Mouse (Mus musculus): ENCODE measurements around the gene Dpm3.

Gene Dpm3

DNA sequence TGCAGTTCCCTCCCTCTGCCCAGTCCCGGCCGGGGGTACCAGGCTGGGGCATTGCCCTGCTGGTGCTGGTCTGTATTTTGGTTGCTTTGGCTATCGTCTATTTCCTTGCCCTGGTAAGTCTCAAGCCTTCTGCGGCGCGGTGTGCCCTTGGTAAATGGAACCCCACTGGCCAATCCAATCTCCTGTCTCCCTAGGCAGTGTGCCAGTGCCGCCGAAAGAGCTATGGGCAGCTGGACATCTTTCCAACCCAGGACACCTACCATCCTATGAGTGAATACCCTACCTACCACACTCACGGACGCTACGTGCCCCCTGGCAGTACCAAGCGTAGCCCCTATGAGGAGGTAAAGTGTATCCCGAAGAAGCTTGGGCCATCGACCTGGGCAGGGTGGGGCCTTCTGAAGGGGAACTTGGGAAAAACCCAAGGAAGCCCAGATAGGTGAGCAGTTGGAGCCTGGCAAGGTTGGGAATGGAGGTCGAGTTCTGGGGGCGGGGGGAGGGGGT lies 27.3 kb upstream of the Dpm3 start:
- DNase-seq (ENCODE audit: low read depth, low spot score): no peak

GRCm38 (mm10) chr3:89232614-89233013 lies 26.5 kb upstream of the Dpm3 start:
- DNase-seq (ENCODE audit: low read depth, low spot score): no peak

DNA sequence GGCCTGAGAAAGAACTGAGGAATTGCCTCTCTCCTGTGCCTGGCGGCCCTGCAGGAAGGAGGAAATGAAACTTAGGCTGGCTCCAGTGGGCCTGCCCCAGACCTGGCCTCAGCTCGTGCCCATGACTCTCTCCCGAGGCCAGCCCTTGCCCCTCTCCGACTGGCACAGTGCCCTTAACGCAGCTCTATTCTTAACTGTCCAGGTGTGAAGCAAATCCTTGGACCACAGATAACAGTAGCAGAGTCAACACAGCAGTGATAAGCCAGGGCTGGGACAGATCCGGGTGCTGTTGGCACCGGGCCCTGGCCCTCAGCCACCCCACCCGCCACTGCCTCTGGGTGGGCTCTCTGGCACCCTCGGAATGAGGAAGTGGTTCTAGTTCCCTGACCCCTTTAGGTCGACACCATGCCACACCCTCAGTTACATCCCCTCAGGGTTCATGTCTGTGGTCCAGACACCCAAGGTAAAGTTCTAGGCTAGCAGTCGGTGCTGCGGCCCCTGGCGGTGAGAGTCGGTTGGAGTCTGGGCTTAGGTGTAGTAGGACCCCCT lies 25.5 kb upstream of the Dpm3 start:
- DNase-seq (ENCODE audit: low read depth, low spot score): no peak

DNA sequence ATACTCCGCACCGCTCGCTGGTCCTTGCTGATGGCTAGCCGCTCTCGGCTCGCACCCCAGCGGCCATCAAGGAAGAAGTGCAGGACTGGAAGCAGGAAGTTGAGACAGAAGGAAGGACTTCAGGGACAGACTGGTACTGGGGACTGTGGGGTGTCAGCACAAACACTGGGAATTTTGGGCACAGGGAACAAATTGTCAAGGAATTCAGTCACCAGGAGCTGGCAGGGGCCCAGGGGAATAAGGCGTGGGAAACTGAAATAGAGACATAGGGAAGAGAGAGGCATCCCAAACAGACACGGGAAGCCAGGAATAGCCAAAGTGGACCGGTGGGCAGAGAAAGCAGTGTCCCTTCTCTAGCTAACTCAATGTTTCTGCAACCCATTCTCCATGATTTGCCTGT lies 22.6 kb upstream of the Dpm3 start:
- no peak for DNase-seq (ENCODE audit: low read depth, low spot score)

DNA sequence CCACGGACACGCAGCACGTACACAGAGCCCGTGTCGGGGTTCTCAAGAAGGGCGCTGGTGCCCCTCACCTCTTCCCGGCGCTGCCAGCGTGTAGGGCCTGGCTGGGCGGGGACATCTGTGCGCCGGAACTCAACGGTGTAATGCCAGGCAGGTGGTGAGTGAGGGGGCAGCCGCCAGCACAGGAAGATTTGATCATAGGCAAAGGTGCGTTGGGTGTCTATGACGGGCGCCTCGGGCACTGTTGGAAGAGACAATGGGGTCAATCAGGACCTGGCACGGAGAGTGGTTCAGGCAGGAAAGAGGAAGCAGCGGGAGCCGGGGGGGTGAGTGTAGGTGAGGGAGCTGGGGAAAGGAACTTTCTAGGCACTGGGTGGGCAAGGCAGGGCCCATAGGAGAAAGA lies 21.5 kb upstream of the Dpm3 start:
- DNase-seq (ENCODE audit: low read depth, low spot score): no peak

DNA sequence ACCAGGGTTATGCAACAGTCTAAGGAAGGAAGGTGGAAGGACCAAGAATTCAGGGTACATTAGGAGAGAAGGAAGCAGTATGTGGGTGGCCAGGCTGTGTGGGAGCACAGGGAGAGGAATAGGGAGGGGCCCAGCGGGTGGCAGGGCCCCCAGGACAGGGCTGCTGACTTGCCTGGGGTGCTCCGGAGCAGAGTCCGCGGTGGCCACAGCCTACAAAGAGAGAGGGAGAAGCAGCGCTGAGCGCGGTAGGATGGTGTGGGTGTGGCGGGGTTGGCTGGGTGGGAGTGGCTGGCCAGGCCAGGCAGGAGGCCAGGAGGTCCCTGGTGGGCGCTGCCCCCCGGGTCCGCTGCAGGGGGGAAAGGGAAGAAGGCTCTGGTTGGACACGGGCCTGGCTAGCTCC lies 20.7 kb upstream of the Dpm3 start:
- no peak for DNase-seq (ENCODE audit: low read depth, low spot score)

DNA sequence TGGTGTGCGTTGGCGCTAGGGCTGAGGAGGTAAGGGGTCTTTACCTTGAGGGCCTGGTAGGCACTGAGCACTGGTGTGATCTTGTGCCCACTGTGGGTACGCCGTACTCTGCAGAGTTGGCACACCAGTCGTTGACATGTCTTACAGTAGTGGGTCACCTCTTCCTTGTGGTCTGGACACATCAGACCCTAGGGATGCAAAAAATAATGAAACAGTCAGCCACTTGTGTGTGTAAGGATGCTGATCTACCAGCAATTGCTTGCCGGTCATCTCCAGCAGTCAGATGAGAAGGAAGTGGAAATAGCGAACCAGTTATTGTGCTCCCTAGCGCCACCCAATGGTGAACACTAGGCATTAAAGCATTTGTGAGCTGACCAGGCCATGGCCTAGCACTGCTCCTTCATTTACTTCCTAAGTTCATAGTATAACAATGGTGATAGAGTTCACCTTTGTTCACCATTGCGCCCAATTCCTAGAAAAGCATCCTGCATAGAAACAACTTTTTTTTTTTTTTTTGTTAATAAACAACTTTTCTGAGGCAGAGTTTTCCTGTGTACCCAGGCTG lies 16.7 kb upstream of the Dpm3 start:
- DNase-seq (ENCODE audit: low read depth, low spot score): no peak

GRCm38 (mm10) chr3:89243609-89244008 lies 15.5 kb upstream of the Dpm3 start:
- DNase-seq (ENCODE audit: low read depth, low spot score): no peak

GRCm38 (mm10) chr3:89244158-89244981 lies 14.8 kb upstream of the Dpm3 start:
- no peak for DNase-seq (ENCODE audit: low read depth, low spot score)

- no peak for DNase-seq (ENCODE audit: low read depth, low spot score)
Observed at GRCm38 (mm10) chr3:89244982-89245687, 14.0 kb upstream of the Dpm3 start.

DNA sequence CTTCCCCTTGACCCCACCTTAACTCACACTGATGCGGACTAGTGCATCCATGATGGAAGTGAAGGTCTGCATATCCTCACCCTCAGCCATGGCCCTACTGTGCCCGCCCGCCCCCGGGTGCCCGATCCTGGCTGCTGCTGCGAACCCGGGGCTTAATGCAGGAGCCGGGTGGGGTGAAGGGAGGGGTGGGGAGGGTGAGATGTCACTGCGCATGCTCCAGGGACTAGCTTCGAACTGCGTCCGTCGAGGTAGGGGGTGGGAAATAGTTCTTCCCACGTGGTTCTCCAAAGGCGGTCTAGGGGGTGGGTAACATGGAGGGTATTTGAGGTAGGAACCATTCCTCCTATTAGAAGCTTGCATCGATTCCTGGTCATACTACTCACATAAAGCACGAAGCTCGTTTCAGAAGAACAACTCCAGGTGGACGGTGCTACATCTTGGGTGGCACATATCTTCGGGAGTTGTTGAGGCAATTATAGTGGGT lies 13.4 kb upstream of the Dpm3 start, which contains the start of gene Krtcap2:
TSS of gene Krtcap2 (plus strand) at position 279 of the 484 bp plus-strand sequence.
- no peak for DNase-seq (ENCODE audit: low read depth, low spot score)

DNA sequence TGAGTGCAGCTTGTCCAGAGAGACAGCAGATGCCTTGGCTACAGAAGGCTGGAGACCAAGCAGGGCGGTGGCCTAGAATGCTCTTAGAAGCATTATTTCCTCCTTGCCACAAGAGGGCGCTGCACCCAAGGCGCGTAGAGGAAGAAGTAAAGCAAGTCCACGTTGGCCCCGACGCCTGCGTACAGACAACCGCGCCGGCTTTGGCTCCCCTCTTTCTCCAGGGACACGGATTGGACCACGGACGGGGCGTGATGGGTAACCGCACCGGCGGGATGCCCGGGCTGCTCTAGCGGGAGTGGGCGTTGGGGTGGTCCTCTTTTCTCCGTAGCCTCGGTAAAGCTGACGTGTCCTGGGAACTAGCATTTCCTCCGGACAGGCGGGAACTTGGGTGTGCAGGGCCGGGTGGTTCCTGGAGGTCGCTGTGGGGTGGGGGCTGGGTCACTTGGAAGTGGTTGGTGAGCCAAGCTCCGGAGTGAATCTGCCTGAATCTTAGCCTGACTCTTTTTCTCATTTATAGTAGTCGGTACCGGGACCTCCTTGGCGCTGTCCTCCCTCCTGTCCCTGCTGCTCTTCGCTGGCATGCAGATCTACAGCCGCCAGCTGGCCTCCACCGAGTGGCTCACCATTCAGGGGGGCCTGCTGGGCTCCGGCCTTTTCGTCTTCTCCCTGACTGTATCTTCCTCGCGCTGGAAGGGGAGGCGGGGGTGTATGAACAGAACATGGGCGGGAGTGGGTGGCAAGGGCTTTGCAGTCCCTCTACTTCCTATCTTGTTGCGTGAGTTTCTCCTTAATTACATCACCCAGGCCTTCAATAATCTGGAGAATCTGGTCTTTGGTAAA lies 12.7 kb upstream of the Dpm3 start, which contains the start of gene Trim46:
TSS of gene Trim46 (minus strand) at position 49 of the 840 bp plus-strand sequence.
- DNase-seq (ENCODE audit: low read depth, low spot score): peak; percentile 73

DNA sequence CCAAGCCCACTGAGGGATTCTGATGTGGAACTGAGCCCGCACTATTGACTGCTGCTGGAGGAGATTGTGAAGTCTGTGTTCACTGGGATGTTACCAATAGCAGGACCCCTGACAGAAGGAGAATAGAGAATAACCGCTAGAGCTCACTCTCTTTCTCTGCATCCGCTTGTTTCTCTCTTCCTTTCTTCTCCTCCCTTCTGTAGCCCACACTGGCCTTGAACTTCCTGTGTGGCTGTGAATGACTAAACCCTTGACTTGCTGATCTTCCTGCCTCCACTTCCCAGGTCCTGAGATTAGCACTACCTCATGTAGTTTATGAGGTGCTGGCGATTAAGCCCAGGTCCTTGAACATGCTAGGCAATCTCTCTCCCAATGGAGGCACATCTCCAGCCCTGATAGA lies 11.7 kb upstream of the Dpm3 start:
- no peak for DNase-seq (ENCODE audit: low read depth, low spot score)

- no peak for DNase-seq (ENCODE audit: low read depth, low spot score)
Observed at GRCm38 (mm10) chr3:89250435-89251040, 8.6 kb upstream of the Dpm3 start.

DNA sequence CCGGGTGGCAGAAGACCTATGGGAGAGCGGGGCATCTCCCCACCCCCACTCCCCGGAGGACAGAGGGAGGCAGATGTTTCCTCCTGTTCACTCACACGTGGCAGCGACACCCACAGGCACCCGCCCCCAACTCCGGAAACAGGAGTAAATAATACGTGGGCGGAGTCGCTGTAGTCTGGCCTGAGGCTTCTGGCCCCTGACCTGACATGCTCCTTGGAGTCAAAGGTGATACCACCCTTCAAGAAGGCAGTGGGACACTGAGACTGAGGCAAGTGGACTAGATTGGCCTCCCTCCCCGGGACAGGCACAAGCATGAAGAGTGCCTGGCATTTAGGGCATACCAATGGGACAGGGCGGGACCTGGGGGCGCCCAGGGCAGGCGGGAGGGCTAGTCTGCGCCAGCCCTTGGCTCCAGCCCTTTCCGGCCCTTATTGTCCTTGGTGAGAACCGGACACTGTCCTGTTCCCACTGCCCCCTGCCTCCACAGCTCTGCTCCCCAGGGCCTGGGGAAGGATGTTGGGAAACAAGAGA lies 7.7 kb upstream of the Dpm3 start:
- DNase-seq (ENCODE audit: low read depth, low spot score): no peak

GRCm38 (mm10) chr3:89254994-89255393 lies 4.2 kb upstream of the Dpm3 start:
- DNase-seq (ENCODE audit: low read depth, low spot score): no peak

DNA sequence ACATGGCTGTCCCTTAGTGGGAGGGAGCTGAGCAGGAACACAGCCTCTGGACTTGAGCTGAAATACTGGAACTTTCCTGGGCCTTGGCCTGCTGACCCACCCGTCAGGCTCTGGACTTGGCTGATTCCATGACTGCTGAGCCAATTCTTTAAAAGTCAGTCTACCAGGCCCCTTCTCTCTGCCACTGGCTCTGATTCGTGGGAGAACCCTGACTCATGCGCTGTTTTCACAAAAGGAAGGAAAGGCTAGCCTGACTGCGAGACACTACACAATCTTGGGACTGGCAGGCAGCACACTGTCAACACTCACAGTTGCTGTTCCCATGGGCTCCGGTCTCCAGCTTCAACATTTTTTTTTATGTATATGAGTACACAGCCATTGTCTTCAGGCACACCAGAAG lies 3.0 kb upstream of the Dpm3 start:
- DNase-seq (ENCODE audit: low read depth, low spot score): no peak

DNA sequence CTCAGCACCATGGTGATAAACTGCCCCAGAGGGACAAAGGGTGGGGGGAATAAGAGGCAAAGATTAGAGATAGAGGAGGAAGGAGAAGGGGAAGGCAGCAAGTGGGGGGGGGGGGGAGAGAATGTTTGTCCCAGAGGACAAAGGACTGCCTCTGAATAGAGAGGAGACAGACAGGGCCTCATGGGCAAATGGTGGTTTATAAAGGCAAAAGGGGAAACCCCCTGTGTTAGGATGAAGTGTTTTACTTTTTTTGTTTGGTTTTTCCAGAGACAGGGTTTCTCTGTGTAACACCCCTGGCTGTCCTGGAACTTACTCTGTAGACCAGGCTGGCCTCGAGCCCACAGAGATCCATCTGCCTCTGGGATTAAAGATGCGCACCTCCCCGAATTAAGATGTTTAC lies 1.1 kb downstream of the Dpm3 start:
- DNase-seq (ENCODE audit: low read depth, low spot score): no peak

DNA sequence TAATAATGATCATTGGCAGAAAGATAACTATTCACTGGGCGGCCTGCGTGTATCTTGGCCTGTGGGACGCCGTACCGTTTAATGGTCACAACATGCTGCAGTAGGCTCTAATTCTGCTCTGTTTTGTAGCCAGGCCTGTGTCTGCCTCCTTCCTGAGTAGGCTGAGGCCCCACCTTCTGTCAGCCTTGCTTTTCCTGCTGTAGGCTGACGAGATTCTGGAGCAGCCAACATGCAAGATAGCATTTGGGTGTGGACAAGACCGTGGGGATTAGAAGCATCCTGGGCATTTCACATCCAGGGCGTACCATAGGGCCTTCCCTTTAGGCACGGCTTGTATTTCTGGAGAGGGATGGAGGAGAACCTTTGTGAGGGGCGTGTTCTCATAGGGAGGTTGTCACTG lies 3.3 kb downstream of the Dpm3 start:
- no peak for DNase-seq (ENCODE audit: low read depth, low spot score)

GRCm38 (mm10) chr3:89266439-89266893 lies 7.3 kb downstream of the Dpm3 start:
- DNase-seq (ENCODE audit: low read depth, low spot score): peak; percentile 53
